Mouse (Mus musculus) thymus, postnatal 0 days (tissue): Measurements from ENCODE around the gene Dkk3. TPM values are rescaled to one million over a fixed set of nuclear protein-coding genes. Genes with fewer than 3 reads are reported as not detected.
A peak's percentile ranks its signal among the peaks of the same experiment; 100 is the strongest.
"Not testable (repeated sequence)": the region's sequence is repeated elsewhere in the genome, so short reads cannot be mapped to it uniquely, and the experiment has no call there.

Experiments
- DNase-seq: peaks from one replicate; pipeline ENCODE4 v3.0.0-alpha.2; 2015; ENCODE audit warnings: low spot score
- polyA plus RNA-seq: library from polyadenylated mRNA; unstranded; fragments of >200 nt; fragmentation: Nextera tagmentation; extraction: Ambion mirVana; gene quantifications from 2 replicates; pipeline ENCODE4 v1.2.1, GENCODE M21; 2015

The Dkk3 gene
- polyA plus RNA-seq, 1 experiment from 2014 or later = 2.6 TPM

- no peak for DNase-seq
Measured at GRCm38 (mm10) chr7:112130660-112131059, 28.2 kb downstream of the Dkk3 start.

GRCm38 (mm10) chr7:112129851-112130250 lies 29.0 kb downstream of the Dkk3 start:
- DNase-seq = no peak

DNA sequence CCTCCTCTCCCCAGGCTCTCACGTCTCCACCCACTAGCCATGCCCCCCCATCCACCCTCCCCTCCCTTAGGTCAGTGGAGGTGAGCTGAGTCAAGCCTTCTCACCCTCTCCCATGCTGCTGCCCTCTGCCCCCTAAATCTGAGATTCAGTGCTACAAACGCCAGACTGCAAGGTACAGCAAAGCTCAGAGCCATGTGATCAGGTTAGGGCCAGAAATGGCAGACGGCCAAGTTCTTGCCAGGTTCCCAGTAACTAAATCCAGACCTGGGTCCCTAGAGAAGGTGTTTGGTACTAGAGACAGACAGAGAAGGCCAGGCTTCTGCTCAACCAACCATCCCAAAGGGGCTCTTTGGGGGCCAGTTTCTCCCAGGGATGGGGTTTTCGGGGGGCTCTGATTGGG lies 30.0 kb downstream of the Dkk3 start:
- no peak for DNase-seq

DNA sequence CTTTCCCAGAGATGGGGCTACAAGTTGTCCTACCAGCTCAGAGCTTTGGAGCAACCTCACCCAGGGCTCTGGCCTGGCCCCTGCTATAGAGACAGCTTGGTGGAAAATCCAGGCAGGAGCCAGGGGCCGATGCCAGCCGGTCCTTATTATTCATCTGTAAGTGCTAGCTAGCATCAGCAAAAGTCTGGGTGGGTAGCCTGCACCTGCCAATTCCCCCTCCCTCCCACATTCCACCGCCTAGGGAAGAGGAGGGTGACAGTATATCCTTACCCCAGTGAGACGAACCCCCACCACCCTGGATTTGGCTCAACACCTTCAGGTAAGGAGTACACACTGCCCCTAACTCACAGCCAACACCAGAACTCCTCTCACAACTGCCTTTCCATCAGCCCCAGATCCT lies 30.9 kb downstream of the Dkk3 start:
- DNase-seq = no peak

GRCm38 (mm10) chr7:112127085-112127637 lies 31.7 kb downstream of the Dkk3 start:
- DNase-seq = no peak

DNA sequence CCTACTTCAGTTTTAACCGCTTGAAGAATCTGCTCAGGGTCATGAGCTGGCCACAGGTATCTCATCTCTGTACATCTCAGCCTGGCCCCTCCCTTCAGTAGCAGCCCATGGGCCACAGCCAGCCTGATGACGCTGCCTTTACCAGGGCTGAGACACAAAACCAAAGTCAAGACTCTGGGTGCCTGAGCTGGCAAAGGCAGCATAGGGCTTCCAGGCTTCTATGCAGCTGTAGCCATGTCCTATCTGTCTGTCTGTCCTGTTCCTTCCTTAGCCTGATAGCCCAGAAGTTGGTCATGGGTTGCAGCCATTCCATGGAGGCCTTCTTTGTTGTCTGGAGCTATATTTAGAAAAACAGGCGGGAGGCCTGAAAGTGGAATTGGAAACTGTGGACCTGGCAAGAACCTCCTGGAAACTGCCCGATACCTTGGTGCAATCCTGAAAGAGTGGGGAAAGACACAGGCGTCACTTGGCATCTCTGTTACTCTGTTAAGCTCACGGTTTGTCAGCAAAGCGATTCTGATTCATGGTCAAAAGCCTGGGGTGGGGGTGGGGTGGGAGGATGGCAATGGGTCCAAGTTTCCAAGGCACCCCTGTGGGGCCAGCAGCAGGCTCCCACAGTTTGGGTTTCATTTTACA lies 33.1 kb downstream of the Dkk3 start:
- no peak for DNase-seq

GRCm38 (mm10) chr7:112123612-112124011 lies 35.2 kb downstream of the Dkk3 start:
- no peak for DNase-seq

GRCm38 (mm10) chr7:112121866-112122500 lies 36.9 kb downstream of the Dkk3 start:
- no peak for DNase-seq

DNA sequence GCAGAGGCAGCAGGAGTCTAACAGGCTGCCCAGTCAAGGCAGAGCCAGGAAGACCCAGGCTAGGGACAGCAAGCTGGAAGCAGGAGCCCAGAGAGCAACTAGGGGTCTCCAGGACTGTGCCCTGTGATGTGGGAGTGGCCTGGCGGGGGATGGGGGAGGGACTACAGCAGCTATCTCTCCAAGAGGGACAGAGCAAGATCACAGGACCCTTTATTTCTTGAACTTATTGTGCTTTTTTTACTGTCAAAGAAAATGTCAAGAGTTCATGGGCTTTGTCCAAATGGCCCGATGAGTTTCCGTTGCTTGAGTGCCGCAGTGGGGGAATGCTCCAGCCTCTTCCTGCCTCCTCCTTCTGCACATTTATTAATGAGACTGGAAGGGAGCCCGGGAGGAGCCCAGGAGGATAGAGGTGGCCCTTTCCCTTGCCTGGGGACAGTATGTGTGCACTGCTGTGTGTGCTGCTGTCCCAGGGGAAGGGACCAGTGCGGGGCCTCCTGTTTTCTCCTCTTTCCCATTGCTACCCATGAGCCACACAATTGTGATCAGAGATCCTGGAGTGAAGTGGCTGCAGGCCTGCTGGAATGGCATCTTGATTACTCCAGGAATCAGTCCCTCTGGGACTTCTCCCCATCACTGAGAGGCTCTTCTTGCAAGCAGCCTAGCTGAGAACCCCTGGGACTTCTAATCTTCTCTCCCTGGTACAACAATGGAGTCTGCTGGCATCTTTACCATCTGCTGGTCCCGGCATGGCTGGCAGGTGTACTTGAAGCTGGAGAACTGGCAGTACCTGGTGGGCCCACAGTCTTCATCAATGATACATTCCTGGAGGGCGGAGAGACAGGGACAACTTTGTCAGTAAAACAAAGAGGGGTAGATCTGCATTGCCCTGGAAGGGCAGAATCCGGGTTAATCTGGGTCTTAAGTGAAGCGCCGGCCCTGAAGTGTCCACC lies 37.7 kb downstream of the Dkk3 start:
- no peak for DNase-seq

- DNase-seq = no peak
Measured at GRCm38 (mm10) chr7:112119248-112119647, 39.6 kb downstream of the Dkk3 start.

- DNase-seq = no peak
Measured at GRCm38 (mm10) chr7:112118086-112118485, 40.8 kb downstream of the Dkk3 start.

- DNase-seq = no peak
Measured at GRCm38 (mm10) chr7:112117501-112117900, 41.4 kb downstream of the Dkk3 start.

GRCm38 (mm10) chr7:112110638-112111372 lies 48.1 kb downstream of the Dkk3 start:
- no peak for DNase-seq

- DNase-seq = no peak
Measured at GRCm38 (mm10) chr7:112108757-112109156, 50.1 kb downstream of the Dkk3 start.

DNA sequence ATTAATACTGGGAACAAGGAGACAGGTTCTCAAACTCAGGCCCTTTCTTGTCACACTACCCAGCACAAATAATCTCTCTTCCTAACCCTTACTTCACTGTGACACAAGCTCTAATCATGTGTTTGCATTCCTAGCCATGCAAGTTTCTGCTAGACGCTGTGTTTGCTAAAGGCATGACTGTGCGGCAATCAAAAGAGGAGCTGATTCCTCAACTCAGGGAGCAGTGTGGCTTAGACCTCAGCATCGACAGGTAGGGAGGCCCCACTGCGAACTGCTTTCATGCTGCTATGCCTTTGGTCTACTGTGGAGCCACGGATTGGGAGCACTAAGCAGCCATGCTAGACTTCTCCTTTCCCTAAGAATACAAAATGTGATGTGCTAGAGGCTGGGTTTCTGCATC lies 55.0 kb downstream of the Dkk3 start:
- no peak for DNase-seq

DNA sequence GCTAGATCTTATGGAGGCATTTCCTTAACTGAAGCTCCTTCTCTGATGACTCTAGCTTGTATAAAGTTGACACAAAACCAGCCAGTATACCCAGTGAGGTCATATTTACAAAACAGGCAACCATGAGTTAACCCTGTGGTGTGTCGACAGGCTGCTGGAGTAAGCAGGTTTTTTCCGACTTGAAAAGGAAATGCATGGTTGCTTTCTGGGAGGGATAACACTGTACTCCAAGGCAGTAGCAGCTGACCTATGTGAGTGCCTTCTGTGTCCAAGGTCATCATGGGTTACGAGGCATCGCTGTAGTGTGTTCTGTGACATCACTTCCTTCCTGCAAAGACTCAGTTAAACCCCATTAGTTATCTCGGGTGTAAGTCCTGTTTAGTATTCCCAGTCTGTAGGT lies 55.9 kb downstream of the Dkk3 start:
- DNase-seq = no peak

DNA sequence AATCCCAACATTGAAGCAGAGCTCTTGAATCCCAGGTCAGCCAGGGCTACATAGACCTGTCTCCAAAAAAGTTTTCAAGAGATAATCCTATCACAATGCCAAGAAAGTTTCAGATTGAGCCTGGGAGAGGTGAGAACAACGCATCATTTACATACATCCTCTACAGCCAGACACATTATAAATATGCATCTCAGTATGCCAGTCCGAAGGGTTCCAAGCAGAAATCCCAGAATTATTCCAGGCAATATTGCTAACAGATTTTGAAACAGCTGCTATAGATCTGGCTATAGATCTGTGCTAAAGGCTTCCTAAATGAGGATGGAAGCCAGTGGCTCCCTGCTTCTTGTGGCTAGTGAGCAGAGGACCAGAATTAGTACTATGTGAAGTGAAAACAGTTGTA lies 58.0 kb downstream of the Dkk3 start:
- no peak for DNase-seq

DNA sequence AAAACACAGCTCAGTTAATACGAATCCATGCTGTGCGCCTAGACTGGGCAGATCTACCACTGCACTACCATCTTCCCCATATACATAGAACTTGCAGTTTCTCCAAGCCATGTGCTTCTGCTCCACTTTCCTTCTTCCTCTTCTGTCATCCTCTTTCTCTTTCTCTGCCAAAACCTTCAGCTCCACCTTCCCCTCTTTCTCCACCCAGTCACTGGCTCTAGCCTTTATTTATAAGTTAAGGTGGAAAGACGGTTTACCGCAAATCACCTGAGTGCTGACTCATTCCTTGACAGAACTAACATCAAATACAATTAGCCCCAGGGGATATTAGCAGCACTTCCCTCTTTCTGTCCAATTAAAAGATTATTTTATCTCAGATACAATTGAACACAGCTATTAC lies 63.9 kb downstream of the Dkk3 start:
- not testable (repeated sequence) for DNase-seq

DNA sequence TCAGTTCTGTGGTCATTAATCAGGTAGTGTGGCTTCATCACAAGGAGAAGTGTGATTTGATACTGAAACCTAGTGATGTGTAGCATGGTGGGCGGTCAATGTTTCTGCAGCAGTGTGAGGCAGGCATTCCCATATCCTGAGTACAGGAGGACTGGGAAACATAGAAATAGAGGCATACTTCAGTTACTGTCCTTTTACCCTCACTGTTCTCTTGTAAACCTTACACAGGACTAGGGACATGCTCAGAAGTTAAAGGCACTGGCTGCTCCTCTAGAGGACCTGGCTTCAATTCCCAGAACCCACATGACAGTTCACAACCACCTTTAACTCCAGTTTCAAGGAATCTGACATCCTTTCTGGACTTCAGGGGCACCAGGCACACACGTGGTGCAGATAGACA lies 72.7 kb downstream of the Dkk3 start:
- DNase-seq = no peak

DNA sequence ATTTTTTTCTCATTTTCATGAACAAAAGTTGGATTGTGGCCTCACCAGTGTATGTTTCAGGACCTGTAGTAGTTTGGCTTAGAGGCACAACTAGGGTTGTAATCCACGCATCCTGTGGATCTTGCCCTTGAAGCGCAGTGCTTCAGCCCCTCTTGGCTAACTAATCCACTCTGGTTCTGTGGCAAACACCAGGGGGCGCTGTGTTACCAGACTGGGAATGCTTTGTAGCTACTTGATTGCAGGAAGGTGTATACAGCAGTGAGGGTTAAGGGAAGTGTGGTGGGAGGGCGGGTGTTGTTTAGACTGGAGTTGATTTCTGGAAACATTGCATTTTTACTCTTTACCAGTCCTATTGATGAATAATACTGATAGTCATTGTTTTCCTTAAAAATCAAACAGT lies 73.8 kb downstream of the Dkk3 start:
- peak; percentile 79 for DNase-seq

GRCm38 (mm10) chr7:112084222-112084621 lies 74.6 kb downstream of the Dkk3 start:
- no peak for DNase-seq
